Mouse (Mus musculus) heart, embryonic 15.5 days (tissue): ENCODE measurements around the gene Retn. TPM values are rescaled to one million over a fixed set of nuclear protein-coding genes. Genes with fewer than 3 reads are reported as not detected.

ENCODE experiments used
- ATAC-seq: fragments of 200-750 bp; cut with Nextera tagmentation; replicated peaks from 2 replicates; pipeline ENCODE4 v1.8.0; 2017; ENCODE audit warnings: low read depth, moderate TSS enrichment; ENCODE audit not compliant: insufficient number of reproducible peaks, insufficient read depth, low FRiP score
- H3K27ac ChIP-seq: fragments of 300-500 bp; sonication (generic); 2 replicates; pipeline ENCODE4 v1.5.1; 2015; ENCODE audit warnings: mild to moderate bottlenecking, inconsistent platforms
- H3K27me3 ChIP-seq: fragments of 300-500 bp; sonication (generic); 2 replicates; pipeline ENCODE4 v1.6.1; 2015; ENCODE audit warnings: inconsistent platforms
- H3K36me3 ChIP-seq: fragments of 300-500 bp; sonication (generic); 2 replicates; pipeline ENCODE4 v1.6.1; 2015; ENCODE audit warnings: mild to moderate bottlenecking, inconsistent platforms
- H3K4me1 ChIP-seq: fragments of 300-500 bp; sonication (generic); replicated peaks from 2 replicates; pipeline ENCODE4 v1.6.1; 2015; ENCODE audit warnings: inconsistent platforms
- H3K4me2 ChIP-seq: fragments of 300-500 bp; sonication (generic); 2 replicates; pipeline ENCODE4 v1.6.1; 2015; ENCODE audit warnings: inconsistent platforms, mild to moderate bottlenecking, moderate library complexity
- H3K4me3 ChIP-seq: fragments of 300-500 bp; sonication (generic); 2 replicates; pipeline ENCODE4 v1.5.1; 2015; ENCODE audit warnings: mild to moderate bottlenecking, inconsistent platforms
- H3K9ac ChIP-seq: fragments of 300-500 bp; sonication (generic); 2 replicates; pipeline ENCODE4 v1.6.1; 2015; ENCODE audit warnings: mild to moderate bottlenecking, inconsistent platforms
- H3K9me3 ChIP-seq: fragments of 300-500 bp; sonication (generic); replicated peaks from 2 replicates; pipeline ENCODE4 v1.6.1; 2016; ENCODE audit warnings: inconsistent platforms
- WGBS: fragments of 180-500 bp; shearing (Covaris S2); methylation state at CpG from one replicate; pipeline ENCODE4 v1.1.7; 2015; ENCODE audit warnings: mixed read lengths; 5-methylcytosine and 5-hydroxymethylcytosine counted together
- polyA plus RNA-seq: library from polyadenylated mRNA; unstranded; fragments of >200 nt; fragmentation: Nextera tagmentation; extraction: Ambion mirVana; gene quantifications from 2 replicates; pipeline ENCODE4 v1.2.1, GENCODE M21; 2015

Gene Retn
- polyA plus RNA-seq, 1 experiment from 2014 or later: not detected

GRCm38 (mm10) chr8:3660889-3661288 lies 5.3 kb downstream of the Retn start:
- no peak for ATAC-seq
- 62% methylated on average over 8 of the region's 8 CpGs for WGBS

GRCm38 (mm10) chr8:3664405-3664804 lies 8.8 kb downstream of the Retn start:
- no peaks in the 10 kb centered on the region for H3K27me3 ChIP-seq
- no peaks in the 10 kb centered on the region for H3K36me3 ChIP-seq
- H3K27ac ChIP-seq: no peak overlapping the region
- H3K9me3 ChIP-seq: no peaks in the 10 kb centered on the region
- H3K9ac ChIP-seq: no peak overlapping the region
- no peak overlapping the region for H3K4me2 ChIP-seq
- 57% methylated on average over 5 of the region's 5 CpGs for WGBS
- no peaks in the 10 kb centered on the region for H3K4me1 ChIP-seq
- no peak for ATAC-seq
- H3K4me3 ChIP-seq: no peak overlapping the region

More at GRCm38 (mm10) chr8:3660889-3661288, 5.3 kb downstream of the Retn start:
- H3K4me1 ChIP-seq: no peaks in the 10 kb centered on the region; the same call in 1 of the 2 replicates
- no peaks in the 10 kb centered on the region for H3K36me3 ChIP-seq
- no peak overlapping the region for H3K27ac ChIP-seq
- 0 out of 2 replicates have a peak, but pooled peaks cover 4% of the 10 kb centered on the region for H3K27me3 ChIP-seq
- no peak overlapping the region for H3K4me2 ChIP-seq
- H3K9me3 ChIP-seq: no peaks in the 10 kb centered on the region
- H3K9ac ChIP-seq: no peak overlapping the region
- H3K4me3 ChIP-seq: no peak overlapping the region

GRCm38 (mm10) chr8:3665507-3665906 lies 9.9 kb downstream of the Retn start, which contains the start of gene Mcemp1:
Gene Mcemp1 (plus strand): TSS chr8:3665754.
- WGBS: 60% methylated on average over 6 of the region's 6 CpGs

GRCm38 (mm10) chr8:3670388-3670787 lies 14.8 kb downstream of the Retn start:
- Histone ChIP-seq H3K4me3 (no peak overlapping the region), H3K27ac (no peak overlapping the region), H3K27me3 (no peaks in the 10 kb centered on the region), H3K9me3 (no peaks in the 10 kb centered on the region), H3K36me3 (no peaks in the 10 kb centered on the region), H3K4me2 (no peak overlapping the region), H3K9ac (no peak overlapping the region), H3K4me1 (peaks cover 4% of the 10 kb centered on the region; the same call in 1 of the 2 replicates)
- ATAC-seq: no peak
- WGBS: 72% methylated on average over 2 of the region's 2 CpGs

More at GRCm38 (mm10) chr8:3665507-3665906, 9.9 kb downstream of the Retn start, which contains the start of gene Mcemp1:
- Histone ChIP-seq H3K9me3 (no peaks in the 10 kb centered on the region), H3K27ac (no peak within 1 kb of the TSS), H3K9ac (no peak within 1 kb of the TSS), H3K36me3 (no peaks in the 10 kb centered on the region), H3K4me3 (no peak within 1 kb of the TSS), H3K27me3 (no peaks in the 10 kb centered on the region), H3K4me2 (no peak within 1 kb of the TSS), H3K4me1 (no peaks in the 10 kb centered on the region)
- ATAC-seq: no peak

- Histone ChIP-seq H3K36me3 (no peaks in the 10 kb centered on the region), H3K4me3 (peak within 1 kb of the TSS; percentile 73), H3K9ac (peak within 1 kb of the TSS; percentile 65), H3K4me2 (peak within 1 kb of the TSS; percentile 95), H3K4me1 (peaks cover 10% of the 10 kb centered on the region), H3K27me3 (no peaks in the 10 kb centered on the region), H3K27ac (peak within 1 kb of the TSS; percentile 54), H3K9me3 (no peaks in the 10 kb centered on the region)
- ATAC-seq: peak; percentile 73
- under 1% methylated on average over 23 of the region's 23 CpGs for WGBS
Measured at GRCm38 (mm10) chr8:3671980-3672491, 16.5 kb downstream of the Retn start, which contains the start of gene Fcor. Gene Fcor (minus strand): TSS chr8:3672362.

GRCm38 (mm10) chr8:3674671-3675070 lies 19.1 kb downstream of the Retn start:
- Histone ChIP-seq H3K27ac (no peak overlapping the region), H3K36me3 (peaks cover 10% of the 10 kb centered on the region), H3K4me3 (no peak overlapping the region), H3K9me3 (no peaks in the 10 kb centered on the region), H3K9ac (no peak overlapping the region), H3K4me1 (peaks cover 21% of the 10 kb centered on the region), H3K27me3 (no peaks in the 10 kb centered on the region), H3K4me2 (no peak overlapping the region)
- ATAC-seq: no peak
- WGBS: 57% methylated on average over 3 of the region's 3 CpGs

- peaks cover 21% of the 10 kb centered on the region for H3K4me1 ChIP-seq
- H3K4me3 ChIP-seq: peak within 1 kb of the TSS; percentile 98
- peak within 1 kb of the TSS; percentile 95 for H3K9ac ChIP-seq
- no peaks in the 10 kb centered on the region for H3K27me3 ChIP-seq
- H3K27ac ChIP-seq: peak within 1 kb of the TSS; percentile 95
- no peaks in the 10 kb centered on the region for H3K9me3 ChIP-seq
- WGBS: under 1% methylated on average over 61 of the region's 61 CpGs
- H3K4me2 ChIP-seq: peak within 1 kb of the TSS; percentile 80
- ATAC-seq: peak; percentile 85
- peaks cover 25% of the 10 kb centered on the region for H3K36me3 ChIP-seq
Measured at GRCm38 (mm10) chr8:3676131-3676992, 20.8 kb downstream of the Retn start, which contains the start of gene Trappc5. Gene Trappc5 (plus strand): TSS chr8:3676299.

GRCm38 (mm10) chr8:3676993-3677579 lies 21.5 kb downstream of the Retn start:
- Histone ChIP-seq H3K9ac (peak overlapping the region; percentile 95), H3K4me2 (peak overlapping the region; percentile 80), H3K4me1 (peaks cover 21% of the 10 kb centered on the region), H3K4me3 (peak overlapping the region; percentile 98), H3K27me3 (no peaks in the 10 kb centered on the region), H3K36me3 (peaks cover 25% of the 10 kb centered on the region), H3K9me3 (no peaks in the 10 kb centered on the region), H3K27ac (peak overlapping the region; percentile 95)
- 0 out of 2 replicates have a peak, but pooled peaks have one; percentile 0 for ATAC-seq
- WGBS: 3% methylated on average over 15 of the region's 15 CpGs

GRCm38 (mm10) chr8:3678831-3679230 lies 23.3 kb downstream of the Retn start:
- Histone ChIP-seq H3K4me2 (no peak overlapping the region), H3K9me3 (no peaks in the 10 kb centered on the region), H3K9ac (no peak overlapping the region), H3K27ac (no peak overlapping the region), H3K36me3 (peaks cover 25% of the 10 kb centered on the region), H3K4me1 (peaks cover 17% of the 10 kb centered on the region), H3K4me3 (no peak overlapping the region), H3K27me3 (no peaks in the 10 kb centered on the region)
- no peak for ATAC-seq
- WGBS: 96% methylated on average over 23 of the region's 23 CpGs

GRCm38 (mm10) chr8:3679236-3679635 lies 23.7 kb downstream of the Retn start:
- no peak overlapping the region for H3K9ac ChIP-seq
- no peaks in the 10 kb centered on the region for H3K9me3 ChIP-seq
- peaks cover 25% of the 10 kb centered on the region for H3K36me3 ChIP-seq
- H3K27ac ChIP-seq: no peak overlapping the region
- peaks cover 17% of the 10 kb centered on the region for H3K4me1 ChIP-seq
- H3K4me2 ChIP-seq: no peak overlapping the region
- ATAC-seq: no peak
- H3K4me3 ChIP-seq: no peak overlapping the region
- 93% methylated on average over 23 of the region's 23 CpGs for WGBS
- H3K27me3 ChIP-seq: no peaks in the 10 kb centered on the region

GRCm38 (mm10) chr8:3679656-3680055 lies 24.1 kb downstream of the Retn start:
- ATAC-seq: no peak
- no peak overlapping the region for H3K4me2 ChIP-seq
- WGBS: 79% methylated on average over 5 of the region's 5 CpGs

More at GRCm38 (mm10) chr8:3679656-3680055, 24.1 kb downstream of the Retn start:
- Histone ChIP-seq H3K4me1 (peaks cover 17% of the 10 kb centered on the region), H3K9me3 (no peaks in the 10 kb centered on the region), H3K9ac (no peak overlapping the region), H3K36me3 (peaks cover 25% of the 10 kb centered on the region), H3K27ac (no peak overlapping the region), H3K4me3 (no peak overlapping the region), H3K27me3 (no peaks in the 10 kb centered on the region)
